Mouse (Mus musculus) neural tube, embryonic 13.5 days (tissue): ENCODE results near the gene Gm973. TPM values are rescaled to one million over a fixed set of nuclear protein-coding genes. Genes with fewer than 3 reads are reported as not detected.

Experiments
- ATAC-seq: fragments of 200-750 bp; cut with Nextera tagmentation; 2 replicates; pipeline ENCODE4 v1.8.0; 2017; ENCODE audit warnings: low read depth, mild to moderate bottlenecking, moderate TSS enrichment, moderate library complexity
- H3K27ac ChIP-seq: fragments of 300-500 bp; sonication (generic); replicated peaks from 2 replicates; pipeline ENCODE4 v1.5.1; 2015; ENCODE audit warnings: moderate library complexity, mild to moderate bottlenecking, inconsistent platforms
- H3K27me3 ChIP-seq: fragments of 300-500 bp; sonication (generic); 2 replicates; pipeline ENCODE4 v1.6.1; 2015; ENCODE audit warnings: mild to moderate bottlenecking, inconsistent platforms
- H3K36me3 ChIP-seq: fragments of 300-500 bp; sonication (generic); 2 replicates; pipeline ENCODE4 v1.6.1; 2015; ENCODE audit warnings: mild to moderate bottlenecking, inconsistent platforms
- H3K4me1 ChIP-seq: fragments of 300-500 bp; sonication (generic); replicated peaks from 2 replicates; pipeline ENCODE4 v1.6.1; 2015; ENCODE audit warnings: inconsistent platforms
- H3K4me2 ChIP-seq: fragments of 300-500 bp; sonication (generic); 2 replicates; pipeline ENCODE4 v1.6.1; 2015; ENCODE audit warnings: inconsistent platforms, mild to moderate bottlenecking, moderate library complexity
- H3K4me3 ChIP-seq: fragments of 300-500 bp; sonication (generic); 2 replicates; pipeline ENCODE4 v1.5.1; 2015; ENCODE audit warnings: mild to moderate bottlenecking, inconsistent platforms
- H3K9ac ChIP-seq: fragments of 300-500 bp; sonication (generic); 2 replicates; pipeline ENCODE4 v1.6.1; 2015; ENCODE audit warnings: moderate library complexity, mild to moderate bottlenecking, inconsistent platforms
- H3K9me3 ChIP-seq: fragments of 300-500 bp; sonication (generic); 2 replicates; pipeline ENCODE4 v1.6.1; 2016; ENCODE audit warnings: inconsistent platforms
- WGBS: fragments of 180-500 bp; shearing (Covaris S2); methylation state at CpG from one replicate; pipeline ENCODE4 v1.1.7; 2015; 5-methylcytosine and 5-hydroxymethylcytosine counted together
- polyA plus RNA-seq: library from polyadenylated mRNA; unstranded; fragments of >200 nt; fragmentation: Nextera tagmentation; extraction: Ambion mirVana; gene quantifications from 2 replicates; pipeline ENCODE4 v1.2.1, GENCODE M21; 2015

Gm973 gene
- polyA plus RNA-seq, 1 experiment from 2014 or later = 10.3 TPM

GRCm38 (mm10) chr1:59550996-59551395 lies 34.9 kb downstream of the Gm973 start:
- Histone ChIP-seq H3K4me3 (no peak overlapping the region), H3K36me3 (no peaks in the 10 kb centered on the region), H3K4me1 (peaks cover 23% of the 10 kb centered on the region), H3K9me3 (no peaks in the 10 kb centered on the region), H3K4me2 (no peak overlapping the region), H3K27me3 (no peaks in the 10 kb centered on the region; the same call in 1 of the 2 replicates), H3K27ac (no peak overlapping the region), H3K9ac (no peak overlapping the region)
- no peak for ATAC-seq
- WGBS = 83% methylated on average over 11 of the region's 11 CpGs

GRCm38 (mm10) chr1:59553708-59554107 lies 37.6 kb downstream of the Gm973 start:
- WGBS = 24% methylated on average over 5 of the region's 5 CpGs
- no peaks in the 10 kb centered on the region for H3K36me3 ChIP-seq
- peak; percentile 77 for ATAC-seq
- H3K4me1 ChIP-seq = peaks cover 18% of the 10 kb centered on the region
- H3K9me3 ChIP-seq = no peaks in the 10 kb centered on the region
- no peaks in the 10 kb centered on the region; the same call in 1 of the 2 replicates for H3K27me3 ChIP-seq
- no peak overlapping the region for H3K4me3 ChIP-seq
- H3K9ac ChIP-seq = no peak overlapping the region
- H3K4me2 ChIP-seq = no peak overlapping the region
- peak overlapping the region; percentile 46 for H3K27ac ChIP-seq

GRCm38 (mm10) chr1:59563581-59563980 lies 47.5 kb downstream of the Gm973 start:
- no peak for ATAC-seq
- Histone ChIP-seq H3K36me3 (no peaks in the 10 kb centered on the region), H3K27ac (no peak overlapping the region), H3K27me3 (no peaks in the 10 kb centered on the region), H3K4me1 (no peaks in the 10 kb centered on the region), H3K9ac (no peak overlapping the region), H3K4me2 (no peak overlapping the region), H3K9me3 (no peaks in the 10 kb centered on the region), H3K4me3 (no peak overlapping the region)
- 52% methylated on average over 2 of the region's 2 CpGs for WGBS

- Histone ChIP-seq H3K4me1 (no peaks in the 10 kb centered on the region), H3K4me3 (no peak overlapping the region), H3K27me3 (no peaks in the 10 kb centered on the region), H3K4me2 (no peak overlapping the region), H3K9ac (no peak overlapping the region), H3K27ac (no peak overlapping the region), H3K9me3 (no peaks in the 10 kb centered on the region), H3K36me3 (no peaks in the 10 kb centered on the region)
- 76% methylated on average over 5 of the region's 5 CpGs for WGBS
- ATAC-seq = no peak
These were observed 49.7 kb downstream of the Gm973 start for GRCm38 (mm10) chr1:59565804-59566203.

DNA sequence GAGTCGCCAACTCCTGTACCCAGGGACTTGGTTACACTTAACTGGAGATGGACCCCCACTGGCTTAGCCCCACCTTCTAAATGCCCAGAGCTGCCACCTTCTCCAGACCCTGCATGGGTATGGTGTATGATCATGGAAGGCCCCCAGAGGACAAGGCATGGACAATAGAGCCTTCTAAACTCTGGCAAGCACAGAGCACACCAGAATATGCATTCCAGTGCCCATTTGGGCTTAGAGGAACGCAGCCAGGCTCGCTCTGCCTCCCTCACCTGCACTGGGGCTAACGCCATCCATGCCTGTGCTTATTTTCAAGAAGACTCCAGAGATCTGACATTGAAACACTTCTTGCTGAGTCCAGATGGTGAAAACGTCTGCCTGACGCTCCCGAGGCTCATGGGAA lies 50.2 kb downstream of the Gm973 start:
- no peak overlapping the region for H3K27ac ChIP-seq
- no peaks in the 10 kb centered on the region for H3K36me3 ChIP-seq
- no peak overlapping the region for H3K4me2 ChIP-seq
- ATAC-seq = no peak
- 74% methylated on average over 7 of the region's 7 CpGs for WGBS
- no peaks in the 10 kb centered on the region for H3K27me3 ChIP-seq
- H3K4me1 ChIP-seq = no peaks in the 10 kb centered on the region
- H3K9ac ChIP-seq = no peak overlapping the region
- H3K9me3 ChIP-seq = no peaks in the 10 kb centered on the region
- H3K4me3 ChIP-seq = no peak overlapping the region

GRCm38 (mm10) chr1:59566926-59567325 lies 50.9 kb downstream of the Gm973 start:
- no peaks in the 10 kb centered on the region for H3K9me3 ChIP-seq
- no peaks in the 10 kb centered on the region for H3K4me1 ChIP-seq
- 68% methylated on average over 6 of the region's 6 CpGs for WGBS
- no peaks in the 10 kb centered on the region for H3K36me3 ChIP-seq
- no peak for ATAC-seq
- no peak overlapping the region for H3K9ac ChIP-seq
- no peak overlapping the region for H3K4me2 ChIP-seq
- H3K27ac ChIP-seq = no peak overlapping the region
- no peak overlapping the region for H3K4me3 ChIP-seq
- no peaks in the 10 kb centered on the region for H3K27me3 ChIP-seq

- no peaks in the 10 kb centered on the region for H3K9me3 ChIP-seq
- H3K9ac ChIP-seq = no peak overlapping the region
- H3K27ac ChIP-seq = no peak overlapping the region
- no peak for ATAC-seq
- no peak overlapping the region for H3K4me2 ChIP-seq
- H3K27me3 ChIP-seq = no peaks in the 10 kb centered on the region
- H3K36me3 ChIP-seq = no peaks in the 10 kb centered on the region
- no peaks in the 10 kb centered on the region for H3K4me1 ChIP-seq
- no peak overlapping the region for H3K4me3 ChIP-seq
- WGBS = 87% methylated on average over 4 of the region's 4 CpGs
These were observed 51.5 kb downstream of the Gm973 start for GRCm38 (mm10) chr1:59567521-59567920.

GRCm38 (mm10) chr1:59568283-59568682 lies 52.2 kb downstream of the Gm973 start:
- no peak for ATAC-seq
- Histone ChIP-seq H3K36me3 (no peaks in the 10 kb centered on the region), H3K27ac (no peak overlapping the region), H3K4me1 (no peaks in the 10 kb centered on the region), H3K27me3 (no peaks in the 10 kb centered on the region), H3K4me2 (no peak overlapping the region), H3K9ac (no peak overlapping the region), H3K4me3 (no peak overlapping the region), H3K9me3 (no peaks in the 10 kb centered on the region)
- 97% methylated on average over 1 of the region's 1 CpGs for WGBS

- 92% methylated on average over 5 of the region's 5 CpGs for WGBS
These were observed 53.2 kb downstream of the Gm973 start for GRCm38 (mm10) chr1:59569301-59569700.

GRCm38 (mm10) chr1:59570767-59571166 lies 54.7 kb downstream of the Gm973 start:
- H3K36me3 ChIP-seq = no peaks in the 10 kb centered on the region
- H3K27ac ChIP-seq = no peak overlapping the region
- no peak for ATAC-seq
- no peaks in the 10 kb centered on the region for H3K27me3 ChIP-seq
- peaks cover 19% of the 10 kb centered on the region for H3K4me1 ChIP-seq
- no peak overlapping the region for H3K4me2 ChIP-seq
- no peak overlapping the region for H3K9ac ChIP-seq
- 41% methylated on average over 4 of the region's 4 CpGs for WGBS
- no peak overlapping the region for H3K4me3 ChIP-seq
- no peaks in the 10 kb centered on the region for H3K9me3 ChIP-seq

More at GRCm38 (mm10) chr1:59569301-59569700, 53.2 kb downstream of the Gm973 start:
- no peak overlapping the region for H3K27ac ChIP-seq
- no peak overlapping the region for H3K4me2 ChIP-seq
- peaks cover 9% of the 10 kb centered on the region for H3K4me1 ChIP-seq
- H3K9ac ChIP-seq = no peak overlapping the region
- H3K27me3 ChIP-seq = no peaks in the 10 kb centered on the region
- H3K4me3 ChIP-seq = no peak overlapping the region
- no peaks in the 10 kb centered on the region for H3K36me3 ChIP-seq
- no peaks in the 10 kb centered on the region for H3K9me3 ChIP-seq
- no peak for ATAC-seq

DNA sequence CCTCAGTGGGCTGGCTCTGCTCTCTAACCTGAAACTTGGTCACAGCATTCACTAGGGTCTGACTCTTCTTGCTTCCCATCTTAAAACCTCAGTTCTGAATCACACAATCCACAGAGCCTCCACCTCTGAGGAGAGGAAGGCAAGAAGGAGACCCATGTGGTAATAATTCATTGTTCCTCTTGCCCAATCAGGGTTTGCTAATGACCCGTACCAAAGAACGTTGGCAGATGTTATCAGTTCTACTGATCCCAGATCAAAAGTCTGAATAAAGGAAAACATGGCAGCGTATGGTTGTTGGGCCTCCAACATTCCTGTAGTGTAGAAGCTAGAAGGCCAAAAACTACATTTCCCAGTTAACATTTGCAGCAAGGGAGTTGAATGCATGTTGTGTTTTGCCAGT lies 55.4 kb downstream of the Gm973 start:
- Histone ChIP-seq H3K27ac (no peak overlapping the region), H3K4me2 (no peak overlapping the region), H3K4me1 (peaks cover 24% of the 10 kb centered on the region), H3K9me3 (no peaks in the 10 kb centered on the region), H3K4me3 (no peak overlapping the region), H3K9ac (no peak overlapping the region), H3K36me3 (no peaks in the 10 kb centered on the region), H3K27me3 (no peaks in the 10 kb centered on the region)
- no peak for ATAC-seq
- WGBS = 90% methylated on average over 3 of the region's 3 CpGs

DNA sequence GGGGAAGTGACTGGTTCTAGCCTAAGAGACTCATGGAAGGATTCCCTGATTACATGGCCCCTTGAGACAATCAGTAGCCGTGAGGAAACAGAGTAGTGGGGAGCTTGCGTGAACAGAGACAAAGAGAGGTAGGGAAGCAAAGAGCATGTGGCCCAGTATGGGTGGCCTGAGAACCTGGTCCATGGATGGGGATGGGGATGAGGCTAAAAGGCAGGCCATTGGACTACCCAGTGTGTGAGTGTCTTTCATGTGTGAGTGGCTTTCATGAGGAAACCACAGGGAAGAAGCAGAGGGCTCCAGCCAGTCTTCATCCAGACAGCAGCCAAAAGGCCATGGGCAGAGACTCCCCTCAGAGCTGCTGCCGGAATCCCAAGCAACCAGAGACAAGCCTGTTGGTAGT lies 57.8 kb downstream of the Gm973 start:
- Histone ChIP-seq H3K36me3 (no peaks in the 10 kb centered on the region), H3K9me3 (no peaks in the 10 kb centered on the region), H3K27ac (peak overlapping the region; percentile 86), H3K4me3 (no peak overlapping the region), H3K4me1 (peaks cover 24% of the 10 kb centered on the region), H3K9ac (no peak overlapping the region; the same call in 1 of the 2 replicates), H3K4me2 (peak overlapping the region; percentile 56), H3K27me3 (no peaks in the 10 kb centered on the region)
- 52% methylated on average over 3 of the region's 3 CpGs for WGBS
- ATAC-seq = peak; percentile 32; the same call in 1 of the 2 replicates
